30 mouse cellular contexts compared by ENCODE assay signal in the genomic region with DNA sequence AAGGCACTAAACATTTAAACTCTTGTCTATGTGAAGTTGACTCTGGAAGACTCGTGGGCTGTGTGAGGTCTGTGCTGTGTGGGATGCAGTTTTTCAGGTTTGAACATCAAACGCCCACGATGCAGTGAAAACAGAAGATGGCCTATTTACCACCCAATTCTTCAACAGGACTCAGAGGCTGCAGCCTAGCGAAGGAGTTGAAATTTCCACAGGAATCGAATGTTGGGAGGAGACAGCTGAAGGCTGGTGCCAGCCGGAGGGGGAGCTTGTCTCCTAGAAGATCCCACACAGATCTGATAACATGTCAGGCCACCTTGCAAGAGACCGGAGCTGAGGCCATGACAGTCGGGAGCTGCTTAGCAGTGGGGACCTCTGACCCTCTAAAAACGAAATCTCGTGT. TPM values are rescaled to one million over a fixed set of nuclear protein-coding genes. Genes with fewer than 3 reads are reported as not detected.
DNase-seq lines count a peak whose midpoint lies in the region; ATAC-seq and TF ChIP-seq lines count a peak whose summit lies in the region.
"Had no signal": no experiment of that assay in that cellular context is flagged by ENCODE, and none has a peak within 500 bp of the region (broad histone marks: within the 10 kb centered on the region; RNA-seq: fewer than 3 reads in every experiment).

No protein-coding gene starts in this region.

- no peaks in the 10 kb centered on the region for H3K9me3 ChIP-seq in liver, embryonic 14.5 days (ENCODE audit: control insufficient read depth, low read length)
- H3K9me3 ChIP-seq: embryonic facial prominence, embryonic 13.5 days; hindbrain, embryonic 12.5 days; kidney, embryonic 15.5 days; midbrain, embryonic 15.5 days; neural tube, embryonic 12.5 days had no signal

- no peak overlapping the region for H3K4me3 ChIP-seq in liver, embryonic 14.5 days (ENCODE audit: insufficient read depth in 1 of 2, low read depth in 2 of 2, low read length in 2 of 2)
- H3K4me3 ChIP-seq: embryonic facial prominence, embryonic 13.5 days; forebrain, embryonic 12.5 days; hindbrain, embryonic 12.5 days; kidney, embryonic 15.5 days; midbrain, embryonic 15.5 days; neural tube, embryonic 12.5 days had no signal

- no peak for TF ChIP-seq EP300 in liver, embryonic 14.5 days (IDR thresholded peaks at IDR 0.05; ENCODE audit: low read depth)

- intact Hi-C loops in left cerebral cortex, postnatal 4 days (cut with DNase I): no loop called here

- peak; percentile 20 to 70 for DNase-seq in left cerebral cortex, adult 18-20 months (ENCODE audit: low spot score in 2 of 2)
- no peak for DNase-seq in left cerebral cortex, postnatal 4 days
- peak; percentile 26 to 68 for DNase-seq in right cerebral cortex, postnatal 36 days (ENCODE audit: low spot score in 2 of 2)
- no peak for DNase-seq in right cerebral cortex, postnatal 4 days
- no peak for DNase-seq in liver, embryonic 14.5 days (ENCODE audit: low read depth in 3 of 3, low spot score in 3 of 3)
- DNase-seq in retina, postnatal 1 day: no peak
- DNase-seq in heart, adult 11 months: no peak
- DNase-seq: adrenal gland, adult 2 months; cerebellum, adult 18-20 months; cerebellum, postnatal 14 days; gastrocnemius, postnatal 36 days; kidney, adult 11 months; kidney, postnatal 36 days; spleen, adult 18-20 months had no signal

- TF ChIP-seq CTCF in liver, embryonic 14.5 days (IDR thresholded peaks at IDR 0.05; ENCODE audit: low read depth): no peak

- H3K4me1 ChIP-seq in liver, embryonic 14.5 days (replicated peaks; ENCODE audit: control insufficient read depth in 2 of 2, insufficient read depth in 2 of 2, low read length in 1 of 2): peaks cover 55 to 63% of the 10 kb centered on the region in 2 experiments
- H3K4me1 ChIP-seq: embryonic facial prominence, embryonic 13.5 days; forebrain, embryonic 12.5 days; hindbrain, embryonic 12.5 days; kidney, embryonic 15.5 days; midbrain, embryonic 15.5 days; neural tube, embryonic 12.5 days had no signal

- H3K9ac ChIP-seq in liver, embryonic 14.5 days (replicated peaks): peak overlapping the region; percentile 12; the same call in 1 of the 2 replicates
- H3K9ac ChIP-seq: embryonic facial prominence, embryonic 13.5 days; forebrain, embryonic 12.5 days; hindbrain, embryonic 12.5 days; kidney, embryonic 15.5 days; midbrain, embryonic 15.5 days; neural tube, embryonic 12.5 days had no signal

- no peak for ATAC-seq in liver, embryonic 14.5 days (ENCODE audit: insufficient read depth)
- ATAC-seq: midbrain, embryonic 15.5 days; Patski had no signal

- no peaks in the 10 kb centered on the region for H3K36me3 ChIP-seq in liver, embryonic 14.5 days (replicated peaks; ENCODE audit: control insufficient read depth, insufficient read depth, low read depth)
- H3K36me3 ChIP-seq: embryonic facial prominence, embryonic 13.5 days; hindbrain, embryonic 12.5 days; kidney, embryonic 15.5 days; midbrain, embryonic 15.5 days; neural tube, embryonic 12.5 days had no signal

- H3K27ac ChIP-seq in liver, embryonic 14.5 days: peak overlapping the region; percentile 94
- H3K27ac ChIP-seq: embryonic facial prominence, embryonic 13.5 days; forebrain, embryonic 12.5 days; hindbrain, embryonic 12.5 days; kidney, embryonic 15.5 days; macrophage; midbrain, embryonic 15.5 days; neural tube, embryonic 12.5 days had no signal

- H3K4me2 ChIP-seq in liver, embryonic 14.5 days (ENCODE audit: low read depth): no peak overlapping the region
- H3K4me2 ChIP-seq: embryonic facial prominence, embryonic 13.5 days; forebrain, embryonic 12.5 days; hindbrain, embryonic 12.5 days; kidney, embryonic 15.5 days; midbrain, embryonic 15.5 days; neural tube, embryonic 12.5 days had no signal

- H3K27me3 ChIP-seq in liver, embryonic 14.5 days (ENCODE audit: control insufficient read depth, insufficient read depth, low read length): no peaks in the 10 kb centered on the region
- H3K27me3 ChIP-seq: embryonic facial prominence, embryonic 13.5 days; forebrain, embryonic 12.5 days; hindbrain, embryonic 12.5 days; kidney, embryonic 15.5 days; midbrain, embryonic 15.5 days; neural tube, embryonic 12.5 days; Patski had no signal

- WGBS in liver, embryonic 14.5 days (ENCODE audit: insufficient replicate concordance): 48% methylated on average over 10 of the region's 10 CpGs

RNA-seq across cellular contexts. Expression of gene Sh3bp5l, which starts 24.0 kb away (rescaled TPM):
- 10 to 100 TPM; 50.1 to 53.7 TPM for total RNA-seq in left cerebral cortex, adult 18-20 months (2021)
- 10 to 100 TPM; 44.2 to 48.8 TPM for total RNA-seq in left cerebral cortex, postnatal 4 days (2021)
- 9.0 and 9.1 TPM in 2 replicates for polyA plus RNA-seq in liver, embryonic 14.5 days (2012; rRNA removed)
- polyA plus RNA-seq in liver, embryonic 14.5 days (2014; fragmentation: Nextera tagmentation; extraction: Ambion mirVana): 9.1 and 12.4 TPM in 2 replicates

RNA-seq across cellular contexts. Expression of gene Zfp672, which starts 24.3 kb away (rescaled TPM):
- 10 to 100 TPM; 39.4 to 45.1 TPM for total RNA-seq in left cerebral cortex, adult 18-20 months (2021)
- total RNA-seq in left cerebral cortex, postnatal 4 days (2021): 10 to 100 TPM; 43.5 TPM
- 20.3 and 22.2 TPM in 2 replicates for polyA plus RNA-seq in liver, embryonic 14.5 days (2012; rRNA removed)
- polyA plus RNA-seq in liver, embryonic 14.5 days (2014; fragmentation: Nextera tagmentation; extraction: Ambion mirVana): 39.1 and 48.6 TPM in 2 replicates

RNA-seq across cellular contexts. Expression of gene Lypd8, which starts 24.4 kb away (rescaled TPM):
- total RNA-seq in left cerebral cortex, adult 18-20 months (2021): not detected
- total RNA-seq in left cerebral cortex, postnatal 4 days (2021): not detected
- 0.09 and 0.17 TPM in 2 replicates for polyA plus RNA-seq in liver, embryonic 14.5 days (2012; rRNA removed)
- not detected in 2 replicates for polyA plus RNA-seq in liver, embryonic 14.5 days (2014; fragmentation: Nextera tagmentation; extraction: Ambion mirVana)
- total RNA-seq: adrenal gland, adult 2 months; adrenal gland, postnatal 4 days; ES-E14; gastrocnemius, adult 18-20 months; gastrocnemius, postnatal 36 days; heart, adult 8-10 months; left cerebral cortex, adult 8-10 months had no signal
- polyA plus RNA-seq: embryonic facial prominence, embryonic 13.5 days; erythroblast, embryonic 14.5 days; forebrain, embryonic 12.5 days; heart, embryonic 14.5 days; hindbrain, embryonic 12.5 days; lung, embryonic 16.5 days; macrophage; neural tube, embryonic 12.5 days; Patski had no signal

RNA-seq across cellular contexts. Expression of gene Zfp692, which starts 47.6 kb away (rescaled TPM):
- total RNA-seq in left cerebral cortex, adult 18-20 months (2021): 10 to 100 TPM; 25.4 to 28.9 TPM
- 10 to 100 TPM; 30.4 to 32.2 TPM for total RNA-seq in left cerebral cortex, postnatal 4 days (2021)
- polyA plus RNA-seq in liver, embryonic 14.5 days (2012; rRNA removed): 18.7 and 19.8 TPM in 2 replicates
- 5.0 and 6.7 TPM in 2 replicates for polyA plus RNA-seq in liver, embryonic 14.5 days (2014; fragmentation: Nextera tagmentation; extraction: Ambion mirVana)

Comparison
In these comparisons a context has a peak if more than half of its experiments do, and no peak if none do; other contexts are left out.
1. DNase-seq: peak in left cerebral cortex, adult 18-20 months (2 of 2) and right cerebral cortex, postnatal 36 days (2 of 2); none in left cerebral cortex, postnatal 4 days (single experiment), right cerebral cortex, postnatal 4 days (single experiment), liver, embryonic 14.5 days (0 of 3), retina, postnatal 1 day (single experiment) and heart, adult 11 months (single experiment).